Mouse (Mus musculus) forebrain, embryonic 10.5 days (tissue): ENCODE results near the gene Rap1gap. TPM values are rescaled to one million over a fixed set of nuclear protein-coding genes. Genes with fewer than 3 reads are reported as not detected.
A peak's percentile ranks its signal among the peaks of the same experiment; 100 is the strongest.

Source experiments
- DNase-seq: peaks from one replicate; pipeline ENCODE4 v3.0.0-alpha.2; 2017; ENCODE audit warnings: low spot score; ENCODE audit errors: extremely low spot score
- H3K27ac ChIP-seq: fragments of 300-500 bp; sonication (generic); 2 replicates; pipeline ENCODE4 v1.5.1; 2016; ENCODE audit warnings: mild to moderate bottlenecking
- H3K27me3 ChIP-seq: fragments of 300-500 bp; sonication (generic); 2 replicates; pipeline ENCODE4 v1.6.1; 2016; ENCODE audit warnings: mild to moderate bottlenecking; ENCODE audit not compliant: poor library complexity, severe bottlenecking
- H3K36me3 ChIP-seq: fragments of 300-500 bp; sonication (generic); replicated peaks from 2 replicates; pipeline ENCODE4 v1.6.1; 2016; ENCODE audit warnings: mild to moderate bottlenecking, moderate library complexity
- H3K4me1 ChIP-seq: fragments of 300-500 bp; sonication (generic); 2 replicates; pipeline ENCODE4 v1.6.1; 2016
- H3K4me3 ChIP-seq: fragments of 300-500 bp; sonication (generic); 2 replicates; pipeline ENCODE4 v1.5.1; 2016; ENCODE audit warnings: mild to moderate bottlenecking, moderate library complexity
- H3K9me3 ChIP-seq: fragments of 300-500 bp; sonication (generic); 2 replicates; pipeline ENCODE4 v1.6.1; 2016; ENCODE audit warnings: mild to moderate bottlenecking, moderate library complexity
- WGBS: fragments of 180-500 bp; shearing (Covaris S2); methylation state at CpG from one replicate; pipeline ENCODE4 v1.1.7; 2016; 5-methylcytosine and 5-hydroxymethylcytosine counted together
- polyA plus RNA-seq: library from polyadenylated mRNA; unstranded; fragments of >200 nt; fragmentation: Nextera tagmentation; extraction: Ambion mirVana; gene quantifications from 2 replicates; pipeline ENCODE4 v1.2.1, GENCODE M21; 2016

The Rap1gap gene
- polyA plus RNA-seq, 1 experiment from 2014 or later: 4.0 TPM

DNA sequence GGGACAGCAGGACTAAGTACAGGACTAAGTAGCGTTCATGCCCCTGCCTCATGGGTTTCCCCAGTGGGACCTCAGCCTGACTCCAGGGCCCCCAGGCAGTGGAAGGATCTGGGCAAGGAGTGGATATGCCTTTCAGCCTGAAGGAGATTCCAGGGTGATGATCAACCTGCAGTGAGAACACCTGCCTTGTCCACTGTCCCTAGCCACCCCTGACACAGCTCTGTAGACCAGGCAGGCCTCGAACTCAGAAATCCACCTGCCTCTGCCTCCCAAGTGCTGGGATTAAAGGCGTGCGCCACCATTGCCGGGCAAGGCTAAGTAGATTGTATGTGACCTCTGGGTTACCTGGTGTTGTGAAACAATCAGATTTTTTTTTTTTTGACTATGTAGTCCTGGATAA is 1.3 kb downstream of the Rap1gap start:
- WGBS: 88% methylated on average over 5 of the region's 5 CpGs
- Histone ChIP-seq H3K9me3 (no peaks in the 10 kb centered on the region), H3K27ac (no peak overlapping the region), H3K27me3 (peaks cover 54% of the 10 kb centered on the region), H3K36me3 (no peaks in the 10 kb centered on the region), H3K4me3 (no peak overlapping the region), H3K4me1 (peaks cover 44% of the 10 kb centered on the region)
- DNase-seq: no peak

GRCm38 (mm10) chr4:137666283-137666957 is 1.9 kb downstream of the Rap1gap start:
- peaks cover 37% of the 10 kb centered on the region for H3K4me1 ChIP-seq
- WGBS: 72% methylated on average over 5 of the region's 5 CpGs
- peaks cover 54% of the 10 kb centered on the region for H3K27me3 ChIP-seq

GRCm38 (mm10) chr4:137666958-137667345 is 2.4 kb downstream of the Rap1gap start:
- Histone ChIP-seq H3K27me3 (peaks cover 54% of the 10 kb centered on the region), H3K4me3 (no peak overlapping the region), H3K36me3 (no peaks in the 10 kb centered on the region), H3K4me1 (peaks cover 32% of the 10 kb centered on the region), H3K27ac (no peak overlapping the region), H3K9me3 (no peaks in the 10 kb centered on the region)
- no peak for DNase-seq
- WGBS: 71% methylated on average over 8 of the region's 8 CpGs

More at GRCm38 (mm10) chr4:137666283-137666957, 1.9 kb downstream of the Rap1gap start:
- Histone ChIP-seq H3K36me3 (no peaks in the 10 kb centered on the region), H3K27ac (no peak overlapping the region), H3K4me3 (no peak overlapping the region), H3K9me3 (no peaks in the 10 kb centered on the region)
- DNase-seq: no peak

DNA sequence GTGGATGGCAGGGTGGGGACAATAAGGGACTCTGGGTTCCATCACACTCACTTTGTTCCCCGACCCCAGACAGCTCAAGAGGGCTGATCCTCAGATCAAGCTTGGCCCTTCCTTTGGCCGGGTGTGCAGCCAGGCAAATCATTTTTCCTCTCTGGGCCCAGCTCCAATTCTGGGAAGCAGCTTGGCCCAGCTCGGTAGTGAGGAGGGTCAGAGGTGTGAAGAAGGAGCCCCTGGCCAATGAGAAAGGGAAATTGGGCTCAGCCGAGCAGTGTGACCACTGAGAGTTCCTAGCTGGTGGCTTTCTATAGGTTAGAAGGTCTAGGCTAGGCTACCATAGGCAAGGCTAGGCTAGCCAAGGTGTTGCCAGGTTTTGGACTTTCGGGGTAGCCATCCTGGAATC is 3.2 kb downstream of the Rap1gap start:
- no peaks in the 10 kb centered on the region for H3K9me3 ChIP-seq

DNA sequence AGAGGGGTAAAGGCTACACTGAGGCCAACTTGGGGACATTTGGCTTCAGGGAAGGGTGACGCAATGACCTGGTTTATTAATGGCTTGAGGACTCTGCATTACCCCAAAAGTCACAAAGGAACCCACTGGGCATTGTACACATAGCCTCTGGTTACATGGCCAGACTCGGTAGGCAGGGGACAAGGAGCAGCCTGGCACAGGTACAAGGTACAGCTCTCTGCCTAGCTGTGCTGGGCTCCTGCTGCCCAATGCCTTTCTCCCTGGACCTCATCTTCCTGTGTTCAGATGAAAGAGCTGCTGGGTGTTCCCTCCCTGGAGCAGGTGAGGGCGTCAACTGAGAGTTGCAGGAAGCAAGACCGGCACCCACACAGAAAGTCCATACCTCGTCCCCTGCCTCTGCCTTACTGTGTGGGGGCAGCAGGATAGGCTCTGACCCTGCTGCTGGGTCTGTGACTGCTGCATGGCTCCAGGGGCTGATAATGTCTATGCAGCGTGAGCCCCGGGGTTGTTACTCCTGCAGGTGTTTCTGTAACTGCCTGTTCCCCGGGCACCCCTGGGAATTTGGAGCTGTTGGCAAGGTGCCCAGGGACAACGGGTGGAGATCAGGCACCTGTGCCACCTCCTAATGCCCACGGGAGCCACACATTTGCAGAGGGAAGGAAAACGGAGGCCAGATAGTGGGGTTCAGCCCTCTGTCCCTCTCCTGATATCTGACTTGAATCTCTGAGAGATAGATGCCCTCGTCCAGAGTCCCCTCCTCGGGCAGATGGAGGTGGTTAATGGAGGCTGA is 7.4 kb downstream of the Rap1gap start:
- WGBS: 84% methylated on average over 13 of the region's 13 CpGs
- Histone ChIP-seq H3K4me3 (no peak overlapping the region), H3K27ac (no peak overlapping the region), H3K36me3 (no peaks in the 10 kb centered on the region), H3K4me1 (peaks cover 34% of the 10 kb centered on the region), H3K27me3 (peaks cover 23% of the 10 kb centered on the region), H3K9me3 (no peaks in the 10 kb centered on the region)
- no peak for DNase-seq

More for the DNA sequence above, 3.2 kb downstream of the Rap1gap start:
- Histone ChIP-seq H3K4me1 (peaks cover 30% of the 10 kb centered on the region), H3K27me3 (peaks cover 54% of the 10 kb centered on the region), H3K36me3 (no peaks in the 10 kb centered on the region), H3K27ac (no peak overlapping the region), H3K4me3 (no peak overlapping the region)
- DNase-seq: no peak
- WGBS: 67% methylated on average over 5 of the region's 5 CpGs

DNA sequence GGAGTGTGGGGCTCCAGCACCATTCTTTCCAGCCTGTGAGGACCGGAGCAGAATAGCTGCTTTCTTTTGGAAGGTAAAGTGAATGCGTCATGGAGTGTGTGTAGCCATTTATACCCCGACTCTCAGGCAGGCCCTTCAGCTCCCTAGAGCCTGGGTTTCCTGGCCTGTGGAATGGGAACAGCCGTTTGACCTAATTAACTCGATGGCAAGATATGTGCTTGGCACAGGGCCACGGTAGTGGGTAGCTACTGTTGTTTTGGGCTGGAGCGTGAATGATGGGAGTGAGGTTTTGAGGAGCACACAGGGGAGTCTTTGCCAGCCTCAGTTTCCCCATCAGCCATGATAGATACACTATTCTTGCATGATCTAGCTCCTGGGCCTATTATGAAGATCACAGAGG is 11.0 kb downstream of the Rap1gap start:
- 78% methylated on average over 7 of the region's 7 CpGs for WGBS
- Histone ChIP-seq H3K27me3 (peaks cover 34% of the 10 kb centered on the region), H3K4me3 (no peak overlapping the region), H3K9me3 (no peaks in the 10 kb centered on the region), H3K27ac (no peak overlapping the region), H3K36me3 (no peaks in the 10 kb centered on the region), H3K4me1 (peaks cover 34% of the 10 kb centered on the region)
- DNase-seq: no peak

DNA sequence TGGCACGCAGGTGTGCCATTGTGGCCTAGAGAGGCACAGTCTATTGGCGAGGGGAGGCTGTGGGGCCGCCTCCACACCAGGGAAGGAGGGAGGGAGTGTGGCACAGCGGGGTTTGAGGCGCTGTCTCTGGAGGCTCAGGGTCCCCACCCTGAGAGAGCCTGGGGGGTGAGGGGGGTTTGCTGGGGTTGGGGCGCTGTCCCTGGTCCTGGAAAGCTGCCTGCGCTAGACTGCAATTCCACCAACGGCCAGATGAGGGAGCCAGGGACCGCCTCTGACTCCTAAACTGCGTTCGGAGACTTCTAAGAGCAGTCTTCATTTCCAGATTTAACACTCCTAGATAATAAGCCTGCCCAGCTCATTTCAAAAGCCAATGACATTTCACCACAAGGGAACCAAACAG is 11.5 kb downstream of the Rap1gap start:
- H3K4me1 ChIP-seq: peaks cover 38% of the 10 kb centered on the region
- peaks cover 39% of the 10 kb centered on the region for H3K27me3 ChIP-seq
- H3K4me3 ChIP-seq: no peak overlapping the region
- H3K27ac ChIP-seq: no peak overlapping the region
- no peaks in the 10 kb centered on the region for H3K36me3 ChIP-seq
- no peaks in the 10 kb centered on the region for H3K9me3 ChIP-seq
- WGBS: 9% methylated on average over 11 of the region's 11 CpGs
- peak; percentile 76 for DNase-seq

GRCm38 (mm10) chr4:137676700-137677484 is 12.4 kb downstream of the Rap1gap start:
- no peak overlapping the region for H3K27ac ChIP-seq
- DNase-seq: no peak
- no peak overlapping the region for H3K4me3 ChIP-seq
- no peaks in the 10 kb centered on the region for H3K9me3 ChIP-seq
- peaks cover 47% of the 10 kb centered on the region for H3K27me3 ChIP-seq
- H3K36me3 ChIP-seq: no peaks in the 10 kb centered on the region
- 59% methylated on average over 13 of the region's 13 CpGs for WGBS
- peaks cover 47% of the 10 kb centered on the region for H3K4me1 ChIP-seq

GRCm38 (mm10) chr4:137677906-137678305 is 13.4 kb downstream of the Rap1gap start:
- H3K4me3 ChIP-seq: no peak overlapping the region
- H3K36me3 ChIP-seq: no peaks in the 10 kb centered on the region
- peaks cover 58% of the 10 kb centered on the region for H3K27me3 ChIP-seq
- H3K9me3 ChIP-seq: no peaks in the 10 kb centered on the region
- H3K27ac ChIP-seq: no peak overlapping the region
- no peak for DNase-seq
- peaks cover 50% of the 10 kb centered on the region for H3K4me1 ChIP-seq
- 93% methylated on average over 5 of the region's 5 CpGs for WGBS

- Histone ChIP-seq H3K4me3 (no peak overlapping the region), H3K27ac (no peak overlapping the region), H3K36me3 (no peaks in the 10 kb centered on the region), H3K27me3 (peaks cover 64% of the 10 kb centered on the region), H3K4me1 (peaks cover 50% of the 10 kb centered on the region), H3K9me3 (no peaks in the 10 kb centered on the region)
- no peak for DNase-seq
- WGBS: 82% methylated on average over 9 of the region's 9 CpGs
Observed at GRCm38 (mm10) chr4:137678568-137678967, 14.0 kb downstream of the Rap1gap start.

- H3K4me1 ChIP-seq: peaks cover 46% of the 10 kb centered on the region
- WGBS: 62% methylated on average over 2 of the region's 2 CpGs
- H3K27me3 ChIP-seq: peaks cover 68% of the 10 kb centered on the region
- H3K9me3 ChIP-seq: no peaks in the 10 kb centered on the region
- 0 out of 2 replicates have a peak overlapping the region, but pooled peaks have one; percentile 3 for H3K27ac ChIP-seq
- no peak overlapping the region for H3K4me3 ChIP-seq
- DNase-seq: no peak
- H3K36me3 ChIP-seq: no peaks in the 10 kb centered on the region
Observed at GRCm38 (mm10) chr4:137679979-137680550, 15.5 kb downstream of the Rap1gap start.

- Histone ChIP-seq H3K27ac (0 out of 2 replicates have a peak overlapping the region, but pooled peaks have one; percentile 15), H3K27me3 (peaks cover 70% of the 10 kb centered on the region), H3K9me3 (no peaks in the 10 kb centered on the region), H3K4me3 (peak overlapping the region; percentile 50; the same call in 1 of the 2 replicates), H3K36me3 (no peaks in the 10 kb centered on the region), H3K4me1 (peaks cover 45% of the 10 kb centered on the region)
- no peak for DNase-seq
- WGBS: 35% methylated on average over 7 of the region's 7 CpGs
Observed at GRCm38 (mm10) chr4:137680721-137681120, 16.2 kb downstream of the Rap1gap start.
